Mouse (Mus musculus) embryo, embryonic 10 days (tissue): ENCODE results near the gene Ankrd45.
"Not testable (repeated sequence)": the region's sequence is repeated elsewhere in the genome, so short reads cannot be mapped to it uniquely, and the experiment has no call there.

Experiments used
- DNase-seq: peaks from one replicate; pipeline ENCODE4 v3.0.0-alpha.2; 2015; ENCODE audit warnings: low spot score

The Ankrd45 gene

GRCm38 (mm10) chr1:161185431-161185830 is 42.9 kb downstream of the Ankrd45 start:
- DNase-seq: no peak

GRCm38 (mm10) chr1:161190253-161190910 is 47.9 kb downstream of the Ankrd45 start:
- DNase-seq: no peak

- DNase-seq: peak; percentile 90
These were observed 53.3 kb downstream of the Ankrd45 start for GRCm38 (mm10) chr1:161195541-161196351.

- not testable (repeated sequence) for DNase-seq
These were observed 53.9 kb downstream of the Ankrd45 start for GRCm38 (mm10) chr1:161196364-161196763.

- no peak for DNase-seq
These were observed 57.4 kb downstream of the Ankrd45 start for GRCm38 (mm10) chr1:161199856-161200255.

GRCm38 (mm10) chr1:161214465-161214864 is 72.0 kb downstream of the Ankrd45 start:
- DNase-seq: peak; percentile 29

- DNase-seq: no peak
These were observed 77.3 kb downstream of the Ankrd45 start for GRCm38 (mm10) chr1:161219816-161220215.
